Mouse (Mus musculus) kidney, adult 2 months (tissue): ENCODE results near the gene Trabd2b. TPM values are rescaled to one million over a fixed set of nuclear protein-coding genes. Genes with fewer than 3 reads are reported as not detected.

Source experiments
- DNase-seq: peaks from one replicate; pipeline ENCODE4 v3.0.0; 2021
- H3K27ac ChIP-seq: fragments of 200-500 bp; 2 replicates; pipeline ENCODE4 v1.5.1; 2012; ENCODE audit warnings: low read depth, low read length, control low read depth, inconsistent platforms; ENCODE audit not compliant: insufficient read depth
- H3K27me3 ChIP-seq: fragments of 200-500 bp; replicated peaks from 2 replicates; pipeline ENCODE4 v1.6.1; 2012; ENCODE audit warnings: mild to moderate bottlenecking, moderate library complexity, low read length, inconsistent platforms; ENCODE audit not compliant: control insufficient read depth, insufficient read depth
- H3K36me3 ChIP-seq: fragments of 200-500 bp; 2 replicates; pipeline ENCODE4 v1.6.1; 2012; ENCODE audit warnings: mild to moderate bottlenecking, moderate library complexity, low read length, inconsistent platforms; ENCODE audit not compliant: control insufficient read depth, insufficient read depth
- H3K4me1 ChIP-seq: fragments of 200-500 bp; 2 replicates; pipeline ENCODE4 v1.6.1; 2011; ENCODE audit warnings: low read length; ENCODE audit not compliant: control insufficient read depth, insufficient read depth
- H3K4me3 ChIP-seq: fragments of 200-500 bp; 2 replicates; pipeline ENCODE4 v1.5.1; 2011; ENCODE audit warnings: mild to moderate bottlenecking, low read depth, low read length, control low read depth; ENCODE audit not compliant: insufficient read depth
- CTCF ChIP-seq: fragments of 200-500 bp; conservative IDR thresholded peaks from 2 replicates; pipeline ENCODE4 v1.5.1; 2011; ENCODE audit warnings: low read depth, mild to moderate bottlenecking, control low read depth, low read length, moderate library complexity, mixed read lengths; ENCODE audit not compliant: insufficient read depth, insufficient read length
- POLR2A ChIP-seq: fragments of 200-500 bp; IDR thresholded peaks from one replicate; pipeline ENCODE4 v1.6.1; 2011; ENCODE audit warnings: low read depth, low read length, control low read depth
- WGBS: fragments of 180-500 bp; shearing (Covaris S2); methylation state at CpG from one replicate; pipeline ENCODE4 v1.1.7; 2018; 5-methylcytosine and 5-hydroxymethylcytosine counted together
- polyA plus RNA-seq: library from polyadenylated mRNA; depleted of rRNA; stranded (reverse); fragments of >200 nt; gene quantifications from 2 replicates; pipeline ENCODE4 v1.2.3, GENCODE M21; 2012

Gene Trabd2b
- polyA plus RNA-seq, 1 experiment, result 32.2 TPM

DNA sequence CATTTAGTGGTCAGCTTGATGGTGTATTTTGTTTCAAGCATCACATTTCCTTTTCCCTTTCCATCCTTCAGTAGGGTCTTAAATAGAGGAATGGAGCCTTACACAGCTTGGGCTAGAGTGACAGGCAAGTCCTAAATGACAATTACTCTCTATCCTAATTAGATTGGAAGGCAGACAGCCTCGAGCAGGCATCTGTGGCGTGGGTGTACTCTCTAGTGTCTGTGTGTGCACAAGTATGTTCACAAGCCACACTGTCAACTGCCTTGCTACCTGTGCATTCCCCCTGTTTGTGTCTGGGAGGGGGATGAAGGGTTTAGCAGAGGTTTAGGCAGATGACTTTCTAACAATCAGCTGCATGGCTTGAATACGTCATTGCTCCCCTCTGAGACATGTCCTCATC lies 6.7 kb upstream of the Trabd2b start:
- no peaks in the 10 kb centered on the region for H3K36me3 ChIP-seq
- WGBS, result 81% methylated on average over 3 of the region's 3 CpGs
- no peak overlapping the region for H3K27ac ChIP-seq
- H3K27me3 ChIP-seq, result no peaks in the 10 kb centered on the region
- TF ChIP-seq POLR2A (no peak), CTCF (no peak)
- H3K4me1 ChIP-seq, result peaks cover 16% of the 10 kb centered on the region; the same call in 1 of the 2 replicates
- no peak overlapping the region for H3K4me3 ChIP-seq
- no peak for DNase-seq

DNA sequence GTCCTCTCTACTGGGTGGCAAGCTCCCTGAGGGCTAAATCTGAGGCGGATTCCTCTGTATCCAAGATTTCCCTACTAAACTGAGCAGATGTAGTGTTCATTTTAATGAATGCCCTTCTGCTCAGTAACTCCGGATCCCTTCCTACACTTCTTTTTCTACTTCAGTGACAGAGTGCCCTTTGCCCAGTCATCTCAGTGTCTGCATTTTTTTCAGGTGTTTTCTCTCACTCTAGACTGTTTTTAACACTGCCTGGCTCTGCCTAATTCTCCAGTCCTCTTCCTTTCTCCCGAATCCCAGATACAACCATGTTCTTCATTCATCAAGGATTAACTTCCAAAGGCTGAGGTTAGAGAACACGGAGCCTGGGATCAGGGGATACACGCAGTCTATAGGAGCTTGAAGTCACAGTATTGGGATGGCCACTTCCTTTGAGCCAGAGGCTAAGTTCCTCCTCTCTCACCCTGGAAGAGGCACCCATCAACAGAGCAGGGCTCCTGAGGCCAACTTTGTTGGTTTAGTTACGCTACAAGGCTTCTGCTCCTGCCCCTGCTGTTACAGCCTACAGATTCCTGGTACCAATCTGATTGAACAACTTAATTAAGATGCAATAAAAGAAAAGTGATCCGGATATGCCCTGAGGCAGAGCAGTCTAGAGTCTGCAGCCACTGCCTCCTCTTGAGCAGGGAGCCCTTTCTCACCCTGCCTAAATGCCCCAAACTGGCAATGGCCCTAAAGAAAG lies 4.4 kb upstream of the Trabd2b start:
- Histone ChIP-seq H3K4me1 (peaks cover 22% of the 10 kb centered on the region; the same call in 1 of the 2 replicates), H3K27me3 (no peaks in the 10 kb centered on the region), H3K27ac (peak overlapping the region; percentile 13; the same call in 1 of the 2 replicates), H3K36me3 (no peaks in the 10 kb centered on the region), H3K4me3 (no peak overlapping the region)
- DNase-seq, result peak; percentile 63
- WGBS, result 33% methylated on average over 7 of the region's 7 CpGs
- TF ChIP-seq POLR2A (no peak), CTCF (no peak)

DNA sequence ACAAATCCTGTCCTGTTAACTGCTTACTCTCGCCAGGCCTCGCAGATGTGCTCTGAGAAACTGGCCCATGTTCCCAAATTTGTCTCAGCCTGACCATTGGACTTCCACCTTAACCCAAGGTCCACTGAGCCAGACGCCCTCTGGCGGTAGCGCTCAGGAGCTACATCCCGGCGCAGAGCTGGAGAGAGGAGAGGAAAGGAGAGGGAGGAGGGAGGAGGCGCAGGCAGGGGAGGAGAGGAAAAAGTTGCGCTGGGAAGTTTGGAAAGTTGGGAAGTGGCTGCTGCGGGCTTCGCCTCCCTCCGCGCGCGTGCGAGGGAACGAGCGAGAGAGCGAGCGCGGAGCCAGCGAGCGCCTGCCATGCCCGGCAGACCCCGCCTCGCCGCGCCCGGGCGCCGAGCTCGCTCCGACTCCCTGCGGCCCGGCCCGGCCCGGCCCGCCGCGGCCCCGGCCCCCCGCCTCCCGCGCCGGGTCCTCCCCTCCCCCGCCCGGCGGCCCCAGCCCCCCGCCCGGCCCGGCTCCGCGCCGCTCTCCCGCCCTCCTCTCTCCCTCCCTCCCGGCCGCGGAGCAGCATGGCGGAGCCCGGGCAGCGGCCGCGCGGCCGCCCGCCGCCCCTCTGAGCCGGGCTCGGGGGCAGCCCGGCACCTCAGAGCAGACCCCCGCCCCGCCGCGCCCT lies 706 bp upstream of the Trabd2b start:
- H3K27ac ChIP-seq, result peak overlapping the region; percentile 91
- peak; percentile 96 for TF ChIP-seq CTCF
- TF ChIP-seq POLR2A, result peak; percentile 61

DNA sequence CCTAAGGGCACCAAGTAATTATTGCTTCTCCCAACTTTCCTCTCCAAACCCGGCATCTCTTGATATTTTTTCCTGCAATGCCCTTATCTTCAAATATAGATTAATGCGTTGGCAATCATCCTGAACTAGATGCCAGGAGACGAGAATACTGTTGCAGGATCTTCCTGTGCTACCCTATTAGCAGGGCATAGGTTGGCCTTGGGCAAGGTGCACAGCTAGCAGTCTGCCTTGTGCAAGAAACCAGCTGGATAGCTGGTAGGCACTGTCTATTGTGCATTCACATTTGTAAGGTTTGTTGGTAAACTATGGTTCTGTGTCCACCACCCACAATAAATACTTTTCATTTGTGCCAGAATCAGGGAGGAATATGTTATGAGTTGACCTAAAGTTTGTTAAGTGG lies 992 bp downstream of the Trabd2b start:
- 33% methylated on average over 3 of the region's 3 CpGs for WGBS
- Histone ChIP-seq H3K4me1 (peaks cover 38% of the 10 kb centered on the region), H3K27ac (peak overlapping the region; percentile 91), H3K27me3 (no peaks in the 10 kb centered on the region), H3K36me3 (no peaks in the 10 kb centered on the region; the same call in 1 of the 2 replicates), H3K4me3 (peak overlapping the region; percentile 71)
- peak; percentile 49 for DNase-seq
- TF ChIP-seq CTCF, result no peak
- no peak for TF ChIP-seq POLR2A

More for the DNA sequence above, 706 bp upstream of the Trabd2b start:
- peaks cover 36% of the 10 kb centered on the region for H3K4me1 ChIP-seq
- H3K36me3 ChIP-seq, result no peaks in the 10 kb centered on the region
- no peaks in the 10 kb centered on the region for H3K27me3 ChIP-seq
- peak; percentile 97 for DNase-seq
- under 1% methylated on average over 40 of the region's 74 CpGs for WGBS
- H3K4me3 ChIP-seq, result peak overlapping the region; percentile 71

DNA sequence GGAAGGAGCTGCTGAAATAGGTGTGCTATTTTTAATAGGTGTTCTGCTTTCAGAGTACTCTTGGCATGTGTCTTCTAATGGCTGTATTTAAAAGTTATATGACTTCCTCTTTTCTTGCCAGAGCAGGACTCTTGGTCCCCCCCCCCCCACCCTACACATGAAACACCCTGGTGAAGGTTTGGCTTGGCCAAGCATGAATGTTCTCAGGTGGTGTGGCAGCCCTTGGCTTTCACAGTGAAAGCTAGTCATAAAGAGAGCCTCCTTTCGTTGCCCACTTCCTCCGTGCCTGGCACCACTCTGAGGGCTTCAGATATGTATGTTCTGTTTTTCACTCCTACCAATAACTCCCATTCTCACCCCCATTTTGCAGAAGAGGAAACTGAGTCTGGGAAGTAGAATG lies 1.8 kb downstream of the Trabd2b start:
- 53% methylated on average over 2 of the region's 2 CpGs for WGBS
- Histone ChIP-seq H3K4me3 (peak overlapping the region; percentile 71), H3K36me3 (no peaks in the 10 kb centered on the region; the same call in 1 of the 2 replicates), H3K4me1 (peaks cover 34% of the 10 kb centered on the region), H3K27me3 (no peaks in the 10 kb centered on the region), H3K27ac (peak overlapping the region; percentile 91)
- DNase-seq, result peak; percentile 48
- TF ChIP-seq POLR2A, result no peak
- no peak for TF ChIP-seq CTCF

DNA sequence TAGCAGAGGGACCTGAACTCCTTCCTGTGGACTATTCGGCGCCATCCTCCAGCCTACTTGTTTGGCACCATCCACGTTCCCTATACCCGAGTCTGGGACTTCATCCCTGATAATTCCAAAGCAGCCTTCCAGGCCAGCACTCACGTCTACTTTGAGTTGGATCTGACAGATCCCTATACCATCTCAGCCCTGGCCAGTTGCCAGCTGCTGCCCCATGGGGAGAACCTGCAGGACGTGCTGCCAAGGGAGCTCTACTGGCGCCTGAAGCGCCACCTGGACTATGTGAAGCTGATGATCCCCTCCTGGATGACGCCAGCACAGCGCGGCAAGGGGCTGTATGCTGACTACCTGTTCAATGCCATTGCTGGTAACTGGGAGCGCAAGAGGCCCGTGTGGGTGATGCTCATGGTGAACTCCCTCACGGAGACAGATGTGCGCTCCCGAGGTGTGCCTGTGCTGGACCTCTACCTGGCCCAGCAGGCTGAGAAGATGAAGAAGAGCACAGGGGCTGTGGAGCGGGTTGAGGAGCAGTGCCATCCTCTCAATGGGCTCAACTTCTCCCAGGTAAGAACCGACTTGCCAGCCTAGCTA lies 2.5 kb downstream of the Trabd2b start:
- Histone ChIP-seq H3K36me3 (no peaks in the 10 kb centered on the region; the same call in 1 of the 2 replicates), H3K4me1 (peaks cover 34% of the 10 kb centered on the region), H3K4me3 (peak overlapping the region; percentile 37), H3K27ac (peak overlapping the region; percentile 89), H3K27me3 (no peaks in the 10 kb centered on the region)
- TF ChIP-seq CTCF, result no peak
- WGBS, result 44% methylated on average over 18 of the region's 18 CpGs
- peak; percentile 53 for DNase-seq

DNA sequence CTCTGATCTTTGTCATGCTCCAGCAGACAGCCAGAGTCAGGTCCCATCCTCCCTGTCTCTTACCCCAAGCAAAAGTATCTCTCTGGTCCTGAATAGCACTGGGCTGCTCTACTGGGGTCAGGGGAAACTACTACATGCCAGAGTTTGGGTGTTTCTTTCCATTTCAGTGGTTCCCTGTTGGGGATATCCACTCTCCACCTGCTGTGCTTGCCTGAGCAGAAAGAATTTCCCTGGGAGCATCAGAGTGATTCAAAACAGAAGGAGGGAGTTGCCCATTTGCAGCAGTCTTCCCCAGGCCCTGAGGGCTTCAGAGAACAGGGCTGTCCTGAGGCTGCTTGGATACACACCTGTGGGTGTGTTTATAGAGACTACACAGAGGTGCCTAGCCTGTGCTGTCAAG lies 3.0 kb downstream of the Trabd2b start:
- peak; percentile 90 for DNase-seq
- no peak for TF ChIP-seq CTCF
- no peak for TF ChIP-seq POLR2A

More for the DNA sequence above, 3.0 kb downstream of the Trabd2b start:
- H3K4me1 ChIP-seq, result peaks cover 34% of the 10 kb centered on the region
- no peaks in the 10 kb centered on the region for H3K27me3 ChIP-seq
- H3K36me3 ChIP-seq, result no peaks in the 10 kb centered on the region; the same call in 1 of the 2 replicates
- H3K27ac ChIP-seq, result peak overlapping the region; percentile 89
- peak overlapping the region; percentile 37 for H3K4me3 ChIP-seq
